Mouse (Mus musculus): ENCODE data around the gene Gpr108.

DNA sequence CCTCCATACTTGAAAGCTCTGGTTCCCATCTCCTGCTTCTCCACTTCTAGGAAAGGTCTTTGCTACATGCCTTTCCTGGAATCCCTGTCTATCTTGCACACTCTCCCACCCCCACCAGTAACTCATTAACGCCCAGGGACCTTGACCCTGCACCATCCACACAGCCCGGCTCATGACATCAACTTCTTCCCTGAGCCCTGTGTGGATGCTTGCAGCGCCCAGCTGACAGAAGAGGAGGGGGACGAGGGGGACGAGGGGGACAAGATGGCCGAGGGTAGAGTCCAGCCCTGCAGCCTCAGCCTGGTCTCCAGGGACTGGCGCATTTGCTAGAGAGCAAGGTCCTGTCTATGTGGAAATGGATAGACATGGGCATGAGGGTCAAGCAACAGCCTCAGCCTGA lies 15.2 kb downstream of the Gpr108 start:
- TF ChIP-seq POLR2A (IDR thresholded peaks at IDR 0.05; ENCODE audit: borderline replicate concordance, low read depth, low read length) (no peak), CTCF (IDR thresholded peaks at IDR 0.05; ENCODE audit: low read depth, low read length) (no peak)
